Mouse (Mus musculus): ENCODE measurements around the gene Anxa11.
"Not testable (repeated sequence)": the region's sequence is repeated elsewhere in the genome, so short reads cannot be mapped to it uniquely, and the experiment has no call there.

Gene Anxa11

GRCm38 (mm10) chr14:25841991-25842687 lies at the start of gene Anxa11:
Anxa11 (plus strand) TSS chr14:25842156.
- peak; percentile 74 for DNase-seq

GRCm38 (mm10) chr14:25794331-25794730 lies 47.6 kb upstream of the Anxa11 start:
- DNase-seq, result no peak

GRCm38 (mm10) chr14:25795067-25795466 lies 46.9 kb upstream of the Anxa11 start:
- no peak for DNase-seq

- DNase-seq, result peak; percentile 78
Observed at GRCm38 (mm10) chr14:25795561-25796174, 46.3 kb upstream of the Anxa11 start.

- no peak for DNase-seq
Observed at GRCm38 (mm10) chr14:25796619-25797018, 45.3 kb upstream of the Anxa11 start.

- DNase-seq, result peak; percentile 86
Observed at GRCm38 (mm10) chr14:25800166-25800960, 41.6 kb upstream of the Anxa11 start.

GRCm38 (mm10) chr14:25802511-25802910 lies 39.4 kb upstream of the Anxa11 start:
- no peak for DNase-seq

- no peak for DNase-seq
Observed at GRCm38 (mm10) chr14:25803246-25803809, 38.6 kb upstream of the Anxa11 start.

- peak; percentile 49 for DNase-seq
Observed at GRCm38 (mm10) chr14:25805871-25806270, 36.1 kb upstream of the Anxa11 start.

GRCm38 (mm10) chr14:25806561-25806960 lies 35.4 kb upstream of the Anxa11 start:
- no peak for DNase-seq

GRCm38 (mm10) chr14:25811026-25811425 lies 30.9 kb upstream of the Anxa11 start:
- DNase-seq, result not testable (repeated sequence)

GRCm38 (mm10) chr14:25814140-25814539 lies 27.8 kb upstream of the Anxa11 start:
- DNase-seq, result no peak

GRCm38 (mm10) chr14:25816416-25816815 lies 25.5 kb upstream of the Anxa11 start:
- DNase-seq, result peak; percentile 72

GRCm38 (mm10) chr14:25822584-25822983 lies 19.4 kb upstream of the Anxa11 start:
- DNase-seq, result no peak

GRCm38 (mm10) chr14:25824995-25825394 lies 17.0 kb upstream of the Anxa11 start:
- no peak for DNase-seq

GRCm38 (mm10) chr14:25825880-25826626 lies 15.9 kb upstream of the Anxa11 start:
- DNase-seq, result no peak

GRCm38 (mm10) chr14:25826866-25827265 lies 15.1 kb upstream of the Anxa11 start:
- no peak for DNase-seq

GRCm38 (mm10) chr14:25831332-25831731 lies 10.6 kb upstream of the Anxa11 start:
- no peak for DNase-seq

GRCm38 (mm10) chr14:25832301-25832700 lies 9.7 kb upstream of the Anxa11 start:
- peak; percentile 71 for DNase-seq

- DNase-seq, result no peak
Observed at GRCm38 (mm10) chr14:25838411-25838810, 3.5 kb upstream of the Anxa11 start.

- no peak for DNase-seq
Observed at GRCm38 (mm10) chr14:25839791-25840190, 2.2 kb upstream of the Anxa11 start.

GRCm38 (mm10) chr14:25840961-25841360 lies 995 bp upstream of the Anxa11 start:
- no peak for DNase-seq

GRCm38 (mm10) chr14:25841579-25841978 lies 377 bp upstream of the Anxa11 start:
- no peak for DNase-seq
